Mouse (Mus musculus): Measurements from ENCODE around the gene Lmbr1. TPM values are rescaled to one million over a fixed set of nuclear protein-coding genes. Genes with fewer than 3 reads are reported as not detected.
A peak's percentile ranks its signal among the peaks of the same experiment; 100 is the strongest.

The Lmbr1 gene
- total RNA-seq, 2 experiments from 2014 or later: 0.60 to 2.9 TPM

DNA sequence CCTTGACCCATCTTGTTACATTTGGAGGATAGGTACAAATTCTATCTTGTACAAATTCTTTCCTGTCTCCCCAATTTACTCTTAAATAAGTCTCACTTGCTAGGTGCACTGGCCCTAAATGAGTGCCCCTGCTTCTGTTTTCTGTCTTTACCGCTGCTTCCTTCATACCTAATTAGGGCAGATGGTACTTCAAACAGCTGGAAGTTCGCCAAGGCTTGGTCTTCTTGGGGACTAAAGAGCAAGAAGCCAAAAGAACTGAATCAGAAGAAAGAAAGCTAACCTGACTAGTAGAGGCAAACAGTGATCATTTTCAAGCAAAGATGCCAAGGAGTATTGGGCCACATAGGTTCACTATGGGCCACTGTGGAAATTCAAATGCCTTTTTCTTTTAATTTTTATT is 104.8 kb downstream of the Lmbr1 start:
- ATAC-seq (replicated peaks; ENCODE audit: poor library complexity, severe bottlenecking): no peak

DNA sequence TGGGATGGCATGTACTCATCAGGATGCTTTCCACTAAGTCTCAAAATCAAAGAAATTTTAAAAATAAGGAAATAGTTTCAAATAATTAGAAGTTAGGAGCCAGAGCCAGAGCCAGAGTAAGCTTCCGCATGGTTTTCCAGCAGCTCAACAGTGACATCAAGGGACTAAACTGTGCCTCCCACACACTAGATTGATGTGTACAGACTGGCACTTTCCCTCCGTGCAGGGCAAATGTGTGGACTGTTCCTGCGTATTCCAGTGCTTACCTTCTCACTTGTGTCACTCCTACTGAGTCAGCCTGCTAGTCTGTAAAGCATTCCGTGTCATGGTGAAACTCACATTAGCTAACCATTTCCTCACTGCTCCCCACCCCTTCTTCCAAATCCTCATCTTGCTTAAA is 107.3 kb downstream of the Lmbr1 start:
- ATAC-seq (replicated peaks; ENCODE audit: poor library complexity, severe bottlenecking): no peak

- ATAC-seq (replicated peaks; ENCODE audit: poor library complexity, severe bottlenecking): no peak
Measured at GRCm38 (mm10) chr5:29253876-29254275, 124.3 kb downstream of the Lmbr1 start.

DNA sequence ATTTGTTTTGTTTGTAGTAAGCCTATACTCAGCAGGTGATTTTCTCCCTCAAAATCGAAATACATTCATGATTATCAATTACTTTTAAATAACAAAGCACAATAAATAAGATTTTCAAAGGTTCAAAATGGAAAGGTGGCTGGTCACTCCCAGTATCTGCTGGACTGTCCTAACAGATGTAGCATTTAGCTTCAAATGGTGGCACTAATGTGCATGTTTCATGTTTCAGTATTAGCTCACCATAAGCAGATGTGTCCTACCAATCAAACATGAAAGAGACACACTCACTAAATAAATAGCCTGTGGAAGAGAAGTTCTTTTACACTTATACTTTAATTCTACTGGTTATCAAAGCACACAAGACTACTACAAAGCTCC is 126.7 kb downstream of the Lmbr1 start:
- ATAC-seq (replicated peaks; ENCODE audit: poor library complexity, severe bottlenecking): no peak

DNA sequence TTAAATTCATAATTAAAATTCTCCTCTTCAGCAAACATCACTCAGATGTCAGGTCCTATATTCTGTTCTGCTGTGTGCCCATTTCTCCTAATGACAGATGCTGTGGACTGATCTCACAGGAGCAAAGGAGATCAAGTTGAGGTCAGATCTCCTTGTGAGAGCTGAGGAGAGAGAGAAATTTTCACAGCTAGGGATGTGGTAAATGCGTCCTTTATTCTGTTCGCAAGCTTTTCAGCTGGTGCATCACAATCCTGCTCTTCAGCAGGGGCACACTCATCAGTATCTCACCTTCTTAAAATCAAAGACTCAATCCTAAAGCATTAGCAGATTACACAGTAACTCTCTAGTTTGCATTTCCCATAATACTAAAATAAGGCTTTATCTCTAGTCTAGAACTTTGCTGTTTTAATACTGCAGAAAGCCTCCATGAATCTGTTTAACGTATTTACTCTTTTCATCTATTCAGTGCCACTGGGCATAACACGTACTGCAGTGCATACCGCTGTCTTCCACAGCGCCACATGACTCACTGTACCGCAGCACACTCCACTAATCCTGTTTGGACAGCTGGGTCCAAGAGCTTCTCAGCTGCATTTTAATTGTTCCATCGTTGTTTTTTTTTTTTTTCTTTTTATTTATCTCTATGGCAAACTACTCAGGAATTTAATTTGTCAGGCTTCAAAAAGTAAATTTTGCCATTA is 127.2 kb downstream of the Lmbr1 start:
- no peak for ATAC-seq (replicated peaks; ENCODE audit: poor library complexity, severe bottlenecking)

GRCm38 (mm10) chr5:29244769-29245168 is 133.4 kb downstream of the Lmbr1 start:
- no peak for ATAC-seq (replicated peaks; ENCODE audit: poor library complexity, severe bottlenecking)

DNA sequence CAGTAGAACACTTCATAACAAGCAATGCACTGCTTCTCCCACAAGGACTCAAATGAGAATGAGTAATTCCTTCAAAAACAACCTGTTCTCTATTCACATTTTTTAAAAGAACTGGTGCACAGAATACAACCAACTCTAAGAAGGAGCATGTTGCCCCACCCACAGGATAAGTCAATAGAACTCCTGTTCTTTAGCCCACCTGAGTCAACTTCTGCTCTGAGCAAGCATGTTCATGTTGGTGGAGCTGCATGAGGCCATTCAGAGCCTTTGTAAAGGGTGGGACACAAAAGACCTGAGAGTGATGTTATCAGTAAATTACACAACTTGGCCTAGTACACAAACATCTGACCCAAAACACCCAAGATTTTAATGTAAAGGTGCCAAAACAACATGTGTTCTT is 139.8 kb downstream of the Lmbr1 start:
- no peak for ATAC-seq (replicated peaks; ENCODE audit: poor library complexity, severe bottlenecking)

GRCm38 (mm10) chr5:29230481-29230880 is 147.7 kb downstream of the Lmbr1 start:
- no peak; the same call in 1 of the 2 replicates for ATAC-seq (replicated peaks; ENCODE audit: poor library complexity, severe bottlenecking)

- no peak for ATAC-seq (replicated peaks; ENCODE audit: poor library complexity, severe bottlenecking)
Measured at GRCm38 (mm10) chr5:29224089-29224488, 154.1 kb downstream of the Lmbr1 start.

- no peak for ATAC-seq (replicated peaks; ENCODE audit: poor library complexity, severe bottlenecking)
Measured at GRCm38 (mm10) chr5:29217997-29218396, 160.2 kb downstream of the Lmbr1 start.

DNA sequence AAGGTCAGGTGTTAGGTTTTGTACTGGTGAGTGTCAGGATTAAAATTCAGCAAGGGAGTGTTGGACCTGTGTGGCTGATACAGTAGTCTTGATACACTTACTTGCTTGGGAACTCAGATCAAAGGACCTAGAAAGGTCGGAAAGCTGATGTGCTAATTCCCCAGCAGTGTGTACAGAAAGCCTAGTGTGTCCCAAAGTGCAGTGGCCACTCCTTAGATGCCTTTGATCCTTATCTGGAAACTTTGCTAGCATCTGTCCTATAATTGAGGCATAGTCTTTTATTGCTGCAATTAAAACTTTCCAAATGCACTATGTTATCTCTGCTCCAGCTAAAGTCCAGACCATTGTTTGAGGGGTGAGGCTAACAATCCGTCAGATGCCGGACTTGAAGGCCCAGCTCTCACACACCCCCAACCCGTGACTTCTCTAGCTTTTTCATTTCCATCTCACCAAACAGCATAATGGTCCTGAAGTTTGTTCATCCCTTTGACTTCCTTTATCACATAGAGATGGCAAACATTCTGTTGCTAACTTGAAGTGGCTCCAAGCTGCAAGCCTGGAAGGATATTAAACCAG is 166.1 kb downstream of the Lmbr1 start:
- no peak for ATAC-seq (replicated peaks; ENCODE audit: poor library complexity, severe bottlenecking)

GRCm38 (mm10) chr5:29205690-29206089 is 172.5 kb downstream of the Lmbr1 start:
- ATAC-seq (replicated peaks; ENCODE audit: poor library complexity, severe bottlenecking): no peak

- ATAC-seq (replicated peaks; ENCODE audit: poor library complexity, severe bottlenecking): no peak
Measured at GRCm38 (mm10) chr5:29199868-29200267, 178.3 kb downstream of the Lmbr1 start.

DNA sequence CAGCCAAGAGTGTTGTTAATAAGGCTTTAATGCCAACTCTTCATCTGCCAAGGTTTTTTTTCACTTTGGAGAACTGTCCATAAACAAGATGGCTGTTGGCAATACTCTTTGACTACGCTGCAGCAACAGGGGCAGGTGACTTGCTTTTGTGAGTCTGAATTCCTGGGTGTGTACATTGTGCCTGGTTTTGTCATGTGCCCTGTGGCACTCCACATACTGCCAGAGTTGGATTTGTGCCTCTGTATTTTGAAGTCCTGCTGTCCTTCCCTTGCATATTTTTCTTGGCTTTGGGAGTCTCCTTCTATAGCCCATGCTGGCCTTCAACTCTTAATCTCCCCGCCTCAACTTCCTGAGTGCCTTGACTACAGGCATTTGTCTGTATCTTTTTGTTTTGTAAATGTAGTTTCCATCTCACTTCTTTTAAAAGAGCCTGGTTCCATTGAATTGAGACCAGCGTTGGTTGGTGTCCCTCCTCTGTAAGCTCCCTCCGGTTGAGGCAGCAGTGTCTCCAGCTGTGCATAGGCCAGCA is 179.2 kb downstream of the Lmbr1 start:
- ATAC-seq (replicated peaks; ENCODE audit: poor library complexity, severe bottlenecking): no peak

DNA sequence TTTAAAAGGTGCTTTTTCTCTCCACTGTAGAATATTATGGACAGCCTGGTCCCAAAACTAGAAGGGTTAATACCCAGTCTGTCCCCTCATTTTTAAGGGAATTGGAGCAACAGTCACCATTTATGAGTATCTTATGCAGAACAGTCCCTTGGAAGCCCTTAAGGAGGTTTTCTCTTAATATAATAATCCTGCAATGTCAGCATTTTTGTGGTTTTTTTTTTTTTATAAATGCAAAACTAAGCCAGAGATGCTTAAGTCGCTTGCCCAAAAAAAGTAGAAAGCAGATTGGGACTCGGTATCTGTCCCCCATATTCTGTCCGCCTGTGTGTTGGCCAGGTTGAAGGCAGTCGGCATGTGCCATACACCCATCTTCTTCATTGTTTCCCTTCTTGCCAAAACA is 181.0 kb downstream of the Lmbr1 start:
- no peak for ATAC-seq (replicated peaks; ENCODE audit: poor library complexity, severe bottlenecking)

DNA sequence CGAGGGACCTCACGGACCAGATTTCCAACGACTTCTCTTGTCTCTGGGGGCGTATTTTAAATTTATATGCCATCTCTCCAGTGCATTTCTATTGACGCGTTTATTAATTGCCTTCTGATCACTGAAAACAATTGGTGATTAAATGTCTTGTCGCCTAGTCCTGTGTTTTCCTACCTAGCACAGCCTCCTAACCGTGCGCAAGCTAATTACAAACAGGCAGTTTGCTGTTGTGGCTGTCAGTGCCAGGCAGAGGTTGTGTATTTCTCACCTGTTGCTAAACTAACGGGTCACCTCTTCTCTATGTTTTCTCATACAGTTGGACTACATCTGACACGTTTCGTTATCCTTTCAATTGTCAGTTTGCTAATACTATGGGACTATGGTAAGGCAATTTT is 181.9 kb downstream of the Lmbr1 start:
- ATAC-seq (replicated peaks; ENCODE audit: poor library complexity, severe bottlenecking): no peak

DNA sequence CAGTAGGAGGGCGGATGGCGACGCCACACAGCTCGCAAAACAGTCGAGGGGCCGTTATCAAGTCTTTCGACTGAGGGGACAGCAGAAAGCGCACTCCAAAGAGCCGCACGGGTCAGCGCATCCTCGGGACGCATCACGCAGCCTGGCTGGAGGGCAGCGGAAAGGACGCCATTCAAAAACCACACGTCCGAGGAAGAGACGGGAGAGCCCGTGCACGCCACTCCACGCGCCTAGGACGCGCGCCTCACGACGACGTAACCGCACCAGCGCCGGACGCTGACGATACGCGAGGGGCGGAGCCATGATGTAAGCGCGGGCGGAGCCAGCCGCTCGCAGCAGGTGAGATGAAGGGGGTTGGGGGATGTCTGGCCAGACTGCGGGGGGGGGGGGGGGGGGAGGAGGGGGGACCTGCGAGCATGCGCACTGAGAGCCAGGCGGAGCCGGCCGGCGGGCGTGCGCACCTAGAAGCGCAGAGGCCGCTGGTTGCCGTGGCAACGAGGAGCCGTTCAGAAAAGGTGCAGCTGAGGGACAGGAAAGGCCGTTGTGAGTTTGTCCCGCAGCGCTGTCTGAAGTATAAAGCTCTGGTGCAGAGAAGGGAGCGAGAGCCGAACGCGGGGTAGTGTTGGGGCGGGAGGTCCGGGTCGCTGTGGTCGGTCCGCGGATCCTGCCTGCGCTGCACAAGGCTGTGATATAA is 182.5 kb downstream of the Lmbr1 start, which contains the start of gene Rnf32:
Gene Rnf32 (plus strand): TSS at position 423 of the 694 bp plus-strand sequence.
- ATAC-seq (replicated peaks; ENCODE audit: poor library complexity, severe bottlenecking): peak; percentile 92

DNA sequence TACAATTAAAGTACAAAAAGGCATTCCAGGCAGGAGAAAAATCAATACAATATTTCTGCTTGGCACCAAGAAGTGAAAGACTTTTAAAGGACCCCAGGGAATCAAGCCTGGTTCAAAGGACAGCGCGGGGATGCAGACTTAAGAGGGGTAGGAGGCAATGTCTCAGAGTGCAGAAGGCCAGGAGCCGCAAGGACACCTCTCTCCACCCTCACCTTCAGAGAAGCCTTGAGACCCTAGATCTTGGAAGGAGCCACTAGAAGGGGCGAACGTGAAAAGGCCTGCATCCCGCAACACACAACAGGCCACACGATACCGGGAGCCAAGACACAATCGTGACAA is 183.0 kb downstream of the Lmbr1 start:
- ATAC-seq (replicated peaks; ENCODE audit: poor library complexity, severe bottlenecking): no peak

GRCm38 (mm10) chr5:29186798-29187197 is 191.4 kb downstream of the Lmbr1 start:
- no peak for ATAC-seq (replicated peaks; ENCODE audit: poor library complexity, severe bottlenecking)

Measured in granulocyte monocyte progenitor cell, adult 5-6 weeks (primary cell).